Mouse (Mus musculus) embryo, embryonic 9.5 days (tissue): Measurements from ENCODE around the gene Pgm1.

Source experiments
- DNase-seq: peaks from one replicate; pipeline ENCODE4 v3.0.0-alpha.2; 2017; ENCODE audit errors: extremely low spot score

The Pgm1 gene

GRCm38 (mm10) chr4:100010916-100011315 lies 81.7 kb downstream of the Pgm1 start:
- DNase-seq = no peak

GRCm38 (mm10) chr4:100011563-100011962 lies 82.3 kb downstream of the Pgm1 start:
- DNase-seq = no peak

GRCm38 (mm10) chr4:100012361-100013035 lies 83.3 kb downstream of the Pgm1 start:
- no peak for DNase-seq

GRCm38 (mm10) chr4:100027773-100028172 lies 98.6 kb downstream of the Pgm1 start:
- DNase-seq = no peak

GRCm38 (mm10) chr4:100028641-100029040 lies 99.4 kb downstream of the Pgm1 start:
- DNase-seq = peak; percentile 64

GRCm38 (mm10) chr4:100031270-100031669 lies 102.1 kb downstream of the Pgm1 start:
- DNase-seq = no peak

GRCm38 (mm10) chr4:100032608-100033007 lies 103.4 kb downstream of the Pgm1 start:
- DNase-seq = no peak

GRCm38 (mm10) chr4:100033944-100034343 lies 104.7 kb downstream of the Pgm1 start:
- no peak for DNase-seq

- DNase-seq = no peak
These were observed 105.8 kb downstream of the Pgm1 start for GRCm38 (mm10) chr4:100034971-100035370.

- DNase-seq = no peak
These were observed 106.8 kb downstream of the Pgm1 start for GRCm38 (mm10) chr4:100035919-100036554.
